Mouse (Mus musculus) macrophage (primary cell): ENCODE measurements around the gene Emsy. TPM values are rescaled to one million over a fixed set of nuclear protein-coding genes. Genes with fewer than 3 reads are reported as not detected.

Source experiments
- H3K27ac ChIP-seq: fragments of 350-480 bp; formaldehyde crosslinking; 2 replicates; pipeline ENCODE4 v1.9.0; 2021
- H3K36me3 ChIP-seq: fragments of 350-480 bp; formaldehyde crosslinking; 2 replicates; pipeline ENCODE4 v1.9.0; 2021; ENCODE audit errors: inconsistent target
- H3K4me3 ChIP-seq: fragments of 350-480 bp; formaldehyde crosslinking; 2 replicates; pipeline ENCODE4 v1.9.0; 2021; ENCODE audit errors: inconsistent target
- H3K79me2 ChIP-seq: fragments of 350-480 bp; formaldehyde crosslinking; 2 replicates; pipeline ENCODE4 v1.9.0; 2021; ENCODE audit errors: inconsistent target
- WGBS: methylation state at CpG from one replicate; pipeline ENCODE4 v1.1.7; 2026; ENCODE audit warnings: inconsistent platforms; ENCODE audit not compliant: missing documents; 5-methylcytosine and 5-hydroxymethylcytosine counted together
- polyA plus RNA-seq: library from polyadenylated mRNA; stranded (reverse); fragments of 250-400 nt; gene quantifications from 3 replicates; pipeline ENCODE4 v1.2.4, GENCODE M21; 2018; ENCODE audit warnings: inconsistent platforms
- total RNA-seq, 78 experiments: library from RNA; depleted of rRNA; stranded (reverse); fragments of 250-400 nt; gene quantifications; 1 replicate in 9 of 78; 2 replicates in 24 of 78; 3 replicates in 43 of 78; 4 replicates in 2 of 78; pipeline ENCODE4 v1.2.4; 2018; ENCODE audit warnings: inconsistent platforms in 56 of 78

The Emsy gene
- 100 to 1,000 TPM in 10 of 26 experiments, 10 to 100 TPM in 16; 18.3 to 144 (median 88.4) TPM for total RNA-seq (2018; cell fraction: chromatin; rRNA removed)
- 10 to 100 TPM in 22 of 26 experiments, 1 to 10 TPM in 4; 4.3 to 22.1 (median 15.1) TPM for total RNA-seq (2018; cell fraction: cytosol; rRNA removed)
- total RNA-seq (2018; cell fraction: nucleus; rRNA removed), result 100 to 1,000 TPM in 1 of 26 experiments, 10 to 100 TPM in 25; 11.6 to 110 (median 45.6) TPM
- 10.4 to 23.6 TPM (median 14.0 TPM) in 3 replicates for polyA plus RNA-seq

DNA sequence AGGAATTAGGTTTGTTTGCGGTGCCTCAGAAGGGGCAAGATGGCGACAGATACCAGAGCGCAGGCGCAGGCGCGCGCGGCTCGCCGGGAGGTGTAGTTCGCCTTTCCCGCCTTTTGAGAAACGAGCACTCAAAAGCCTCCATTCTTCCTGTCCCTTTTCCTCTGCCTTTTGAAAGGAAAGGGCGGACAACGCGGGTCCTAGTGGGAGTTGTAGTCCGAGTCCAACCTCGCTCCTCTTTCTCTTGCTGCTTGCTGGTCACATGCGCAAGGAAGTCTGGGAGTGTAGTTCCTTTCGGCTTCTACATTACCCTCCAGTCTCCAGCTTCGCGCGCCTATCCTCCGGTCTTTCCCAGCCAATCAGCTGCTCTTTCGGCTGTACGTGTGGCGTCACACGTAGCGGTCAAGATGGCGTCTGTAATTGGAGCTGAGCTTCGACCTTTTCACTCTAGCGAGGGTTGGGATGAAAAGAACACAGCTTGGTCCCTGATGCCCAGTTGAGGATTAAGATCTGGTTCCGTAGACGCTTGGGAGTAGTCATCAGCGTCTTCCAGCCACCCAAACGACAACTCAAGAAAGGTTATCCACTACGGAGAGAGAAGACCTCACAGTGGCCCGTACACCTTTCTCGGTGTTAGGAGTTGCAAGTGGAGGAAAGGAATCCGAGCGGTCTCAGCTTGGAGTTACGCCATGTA lies at the start of gene Emsy:
TSS of gene Emsy (minus strand) at position 253 of the 691 bp plus-strand sequence.
- peak within 1 kb of the TSS; percentile 81 for H3K27ac ChIP-seq
- peak within 1 kb of the TSS; percentile 90 for H3K4me3 ChIP-seq
- H3K36me3 ChIP-seq, result 0 out of 2 replicates have a peak, but pooled peaks cover 8% of the 10 kb centered on the region
- 0% methylated on average over 42 of the region's 42 CpGs for WGBS
- peaks cover 54% of the 10 kb centered on the region for H3K79me2 ChIP-seq

DNA sequence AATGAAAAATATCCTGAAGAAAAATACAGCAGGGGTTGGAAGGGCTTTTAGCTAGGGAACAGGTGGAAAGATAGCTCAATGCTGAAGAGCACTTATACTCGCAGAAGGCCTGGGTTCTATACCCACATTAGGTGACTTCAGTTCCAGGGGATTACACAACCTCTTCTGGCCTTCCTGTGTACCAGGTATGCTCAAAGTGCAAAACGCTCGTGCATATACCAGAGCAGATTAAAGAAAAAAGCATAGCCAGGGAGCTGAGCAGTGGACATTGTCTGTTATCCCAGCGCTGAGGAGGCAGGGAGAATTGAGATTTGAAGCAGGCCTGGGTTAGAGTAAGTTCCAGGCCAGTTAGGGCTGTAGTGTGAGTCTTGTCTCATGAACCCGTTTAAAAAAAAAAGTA lies 47.7 kb upstream of the Emsy start:
- Histone ChIP-seq H3K36me3 (no peaks in the 10 kb centered on the region; the same call in 1 of the 2 replicates), H3K79me2 (peaks cover 57% of the 10 kb centered on the region), H3K4me3 (peak overlapping the region; percentile 64), H3K27ac (no peak overlapping the region)
- 29% methylated on average over 5 of the region's 5 CpGs for whole genome bisulfite sequencing

DNA sequence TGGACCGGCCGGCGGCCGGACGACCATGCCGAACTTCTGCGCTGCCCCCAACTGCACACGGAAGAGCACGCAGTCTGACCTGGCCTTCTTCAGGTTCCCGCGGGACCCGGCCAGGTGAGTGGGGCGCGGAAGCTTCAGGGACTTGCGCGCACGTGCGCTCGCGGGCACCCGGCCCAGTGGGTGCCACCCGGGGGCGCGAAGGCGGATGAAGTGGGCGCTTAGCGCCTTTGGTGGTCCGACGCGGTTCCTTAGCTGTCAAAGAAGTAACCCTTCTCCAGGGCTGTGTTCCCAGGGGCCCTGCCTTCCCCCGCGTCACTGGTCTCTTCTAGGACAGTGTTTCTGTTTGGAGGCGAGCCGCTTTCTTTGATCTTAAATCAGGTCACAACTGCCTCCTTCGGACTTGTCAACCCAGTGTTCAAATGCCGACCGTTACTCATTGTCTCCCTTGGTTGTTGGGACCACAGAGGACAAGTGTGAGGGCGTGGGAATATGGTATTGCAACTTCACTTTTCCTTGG lies 46.8 kb upstream of the Emsy start:
- 0% methylated on average over 38 of the region's 38 CpGs for WGBS
- H3K79me2 ChIP-seq, result peaks cover 50% of the 10 kb centered on the region
- H3K36me3 ChIP-seq, result no peaks in the 10 kb centered on the region
- peak overlapping the region; percentile 64 for H3K4me3 ChIP-seq
- no peak overlapping the region for H3K27ac ChIP-seq

DNA sequence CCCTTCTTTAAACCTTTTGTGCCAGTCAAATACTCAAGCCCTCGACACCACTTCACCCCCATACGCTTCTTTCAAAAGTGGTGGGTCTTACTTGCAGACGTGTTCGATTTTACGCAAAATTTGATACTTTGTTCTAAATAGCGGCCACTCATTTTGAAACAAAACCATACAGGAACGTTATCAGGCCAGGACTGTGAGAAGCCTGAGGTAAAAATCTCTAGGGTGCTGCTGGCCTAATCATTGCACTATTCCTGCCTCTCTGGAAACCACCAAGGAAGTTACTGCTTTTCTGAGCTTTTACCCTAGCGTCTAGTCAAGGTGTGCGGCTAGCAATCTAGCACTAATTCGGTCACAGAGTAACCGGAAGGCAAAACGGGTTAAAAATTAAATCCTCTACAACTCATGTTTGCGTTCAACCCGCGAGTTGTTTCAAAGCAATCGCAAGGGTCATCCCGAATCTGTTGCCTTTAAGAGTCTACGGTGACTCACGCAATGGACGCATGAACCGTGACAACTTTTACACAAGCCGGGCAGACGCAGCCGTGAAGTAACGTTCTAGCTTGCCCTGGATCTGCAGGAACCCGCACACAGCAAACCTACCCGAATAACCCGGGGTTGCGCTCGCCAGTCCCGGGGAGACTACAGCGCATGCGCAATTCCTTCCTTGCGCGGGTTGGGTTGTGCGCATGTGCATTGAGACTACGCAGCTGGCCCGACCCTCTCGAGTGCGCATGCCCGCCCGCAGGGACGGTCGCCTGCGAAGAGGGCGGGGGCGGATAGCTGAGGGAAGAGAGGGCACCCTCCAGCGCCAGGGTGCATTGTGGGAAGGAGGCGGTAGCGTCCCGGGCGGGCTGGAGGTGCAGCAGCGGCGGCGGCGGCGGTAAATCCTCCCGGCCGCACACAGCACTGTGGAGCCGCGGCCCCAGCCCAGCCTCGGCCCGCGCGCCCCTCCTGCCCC lies 46.0 kb upstream of the Emsy start, which contains the start of gene Thap12:
TSS of gene Thap12 (plus strand) at position 821 of the 958 bp plus-strand sequence.
- Histone ChIP-seq H3K27ac (peak within 1 kb of the TSS; percentile 56), H3K79me2 (peaks cover 42% of the 10 kb centered on the region), H3K36me3 (no peaks in the 10 kb centered on the region), H3K4me3 (peak within 1 kb of the TSS; percentile 78)
- under 1% methylated on average over 65 of the region's 65 CpGs for WGBS

DNA sequence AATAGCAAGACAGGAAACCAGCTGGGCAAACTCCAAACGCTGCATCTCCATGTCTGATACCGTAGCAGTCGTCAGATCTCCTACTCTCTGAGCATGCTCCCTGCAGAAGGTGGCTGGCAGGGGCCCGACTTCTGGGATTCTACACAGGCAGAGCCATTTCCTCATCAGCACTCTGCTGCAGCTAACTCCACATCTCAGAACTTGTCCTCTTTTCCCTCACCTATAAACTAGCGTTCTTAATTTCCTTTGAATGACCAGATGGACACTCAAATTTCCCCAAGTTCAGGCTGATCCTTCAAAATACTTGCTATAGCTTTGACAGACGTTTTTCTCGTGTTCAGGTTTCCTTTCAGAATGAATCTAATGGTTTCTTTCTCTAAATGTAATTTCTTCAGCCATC lies 45.2 kb upstream of the Emsy start:
- WGBS, result 5% methylated on average over 7 of the region's 7 CpGs
- Histone ChIP-seq H3K4me3 (peak overlapping the region; percentile 78), H3K79me2 (peaks cover 34% of the 10 kb centered on the region), H3K36me3 (no peaks in the 10 kb centered on the region), H3K27ac (peak overlapping the region; percentile 56)

DNA sequence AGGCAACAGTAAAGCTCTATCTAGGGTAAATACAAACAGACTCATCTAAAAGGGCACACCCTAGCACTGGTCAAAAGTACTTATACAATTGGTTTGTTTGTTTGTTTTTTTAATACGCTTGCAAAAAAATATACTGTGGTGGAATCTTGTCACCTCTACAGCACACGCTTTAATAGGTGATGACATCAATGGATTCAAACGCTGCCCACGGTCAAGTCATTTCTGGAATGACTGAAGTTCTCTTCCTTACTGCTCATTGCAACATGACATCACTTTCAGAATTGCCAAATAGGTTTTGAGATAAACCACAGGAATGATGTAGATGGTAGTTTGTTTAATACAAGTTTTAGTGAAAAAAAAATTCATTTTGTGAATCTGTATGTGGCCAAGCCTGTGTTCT lies 42.0 kb upstream of the Emsy start:
- no peak overlapping the region for H3K27ac ChIP-seq
- WGBS, result 68% methylated on average over 4 of the region's 4 CpGs
- H3K79me2 ChIP-seq, result peaks cover 2% of the 10 kb centered on the region

DNA sequence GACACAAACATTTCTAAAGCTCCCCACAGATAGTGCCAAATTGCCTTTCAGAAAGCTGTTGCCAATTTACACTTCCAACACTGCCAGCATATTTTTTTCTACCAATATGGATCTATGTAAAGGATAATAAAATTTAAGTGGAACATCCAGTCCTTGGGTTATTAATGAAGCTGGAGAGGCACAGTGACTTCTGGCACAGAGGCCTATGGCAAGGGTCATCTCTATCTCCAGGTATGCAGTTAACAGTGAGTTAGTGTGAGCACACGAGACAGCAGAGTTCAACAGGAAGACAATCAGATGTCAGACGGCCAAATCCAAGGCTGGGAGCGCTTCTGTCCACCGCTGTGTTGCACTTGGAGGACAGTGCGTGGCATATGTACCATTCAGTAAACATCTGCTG lies 41.5 kb upstream of the Emsy start:
- no peaks in the 10 kb centered on the region for H3K79me2 ChIP-seq
- H3K36me3 ChIP-seq, result no peaks in the 10 kb centered on the region
- no peak overlapping the region for H3K27ac ChIP-seq
- H3K4me3 ChIP-seq, result no peak overlapping the region
- WGBS, result 92% methylated on average over 5 of the region's 5 CpGs

More for the DNA sequence above, 42.0 kb upstream of the Emsy start:
- Histone ChIP-seq H3K4me3 (no peak overlapping the region), H3K36me3 (no peaks in the 10 kb centered on the region)

DNA sequence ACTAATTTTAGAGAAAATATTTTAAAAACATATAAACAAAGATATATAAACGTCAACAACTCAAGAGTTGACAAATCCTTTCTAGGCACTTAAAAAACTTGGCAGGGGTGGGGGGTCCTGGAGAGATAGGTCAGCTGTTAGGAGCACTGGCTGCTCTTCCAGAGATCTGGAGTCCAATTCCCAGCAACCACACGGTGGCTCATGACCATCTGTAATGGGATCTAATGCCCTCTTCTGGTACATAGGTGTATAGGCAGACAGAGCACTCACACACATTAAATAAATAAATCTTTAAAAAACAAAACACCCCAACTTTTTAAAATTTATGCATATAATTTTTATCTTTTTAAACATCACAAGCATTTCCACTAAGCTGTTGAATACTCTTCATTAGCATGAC lies 40.9 kb upstream of the Emsy start:
- Histone ChIP-seq H3K36me3 (no peaks in the 10 kb centered on the region), H3K4me3 (no peak overlapping the region), H3K79me2 (no peaks in the 10 kb centered on the region), H3K27ac (no peak overlapping the region)
- 30% methylated on average over 2 of the region's 2 CpGs for WGBS

DNA sequence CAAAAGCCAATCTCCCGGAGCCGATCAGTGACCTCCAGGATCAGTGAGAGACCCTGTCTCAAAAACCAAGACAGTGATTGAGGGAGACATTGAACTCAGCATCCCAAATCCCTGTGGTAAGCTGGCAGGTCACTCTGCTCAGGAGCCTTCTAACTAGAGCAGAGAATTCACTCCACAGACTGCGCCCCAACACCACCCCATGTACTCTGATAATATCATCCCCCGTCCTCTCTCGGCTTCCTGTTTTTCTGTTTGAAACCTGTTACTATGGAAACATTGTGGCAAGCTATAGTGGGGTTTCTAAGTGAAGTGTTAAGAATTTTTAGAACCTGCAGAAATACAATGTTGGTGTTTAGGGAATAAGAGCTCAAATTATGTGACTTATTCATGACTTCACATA lies 37.5 kb upstream of the Emsy start:
- Histone ChIP-seq H3K36me3 (no peaks in the 10 kb centered on the region), H3K79me2 (no peaks in the 10 kb centered on the region), H3K4me3 (no peak overlapping the region), H3K27ac (no peak overlapping the region)
- 17% methylated on average over 5 of the region's 5 CpGs for WGBS

DNA sequence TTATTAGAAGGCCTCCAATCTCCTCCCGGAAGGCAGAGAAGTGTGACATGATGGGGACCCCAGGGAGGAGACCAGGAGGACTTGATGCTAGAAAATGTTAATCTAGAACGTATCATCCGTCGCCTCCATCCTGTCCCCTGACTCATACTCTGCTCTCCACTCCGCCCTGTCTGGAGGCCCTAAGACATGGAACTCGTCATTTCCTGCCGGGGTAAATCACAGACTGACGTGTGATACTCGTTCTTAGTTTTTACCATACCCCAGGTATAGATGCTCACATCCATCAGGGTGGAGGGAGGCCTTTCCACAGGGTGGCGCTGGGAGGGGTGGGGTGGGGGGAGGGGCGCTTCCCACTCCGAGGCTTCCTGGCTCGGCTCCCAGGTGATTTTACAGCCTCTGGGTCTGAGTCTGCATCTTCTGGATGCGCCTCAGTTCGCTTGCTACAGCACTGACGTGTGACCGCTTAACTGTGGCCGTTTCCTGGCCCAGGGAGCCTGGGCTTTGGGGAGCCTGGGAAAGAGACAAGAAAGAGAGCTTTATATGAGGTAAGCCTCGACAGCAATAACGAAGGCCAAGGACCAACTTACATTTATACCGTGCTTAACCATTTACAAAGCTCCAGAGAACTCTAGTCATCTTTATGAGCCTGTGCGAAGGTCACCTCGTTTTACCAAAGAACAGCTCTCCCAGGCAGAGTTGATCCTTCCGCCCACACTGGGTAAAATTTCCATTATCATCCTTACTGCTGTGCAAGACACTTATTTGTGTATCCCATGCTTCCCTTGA lies 36.4 kb upstream of the Emsy start:
- 83% methylated on average over 21 of the region's 24 CpGs for WGBS
- Histone ChIP-seq H3K27ac (no peak overlapping the region), H3K4me3 (no peak overlapping the region), H3K79me2 (no peaks in the 10 kb centered on the region), H3K36me3 (no peaks in the 10 kb centered on the region)

DNA sequence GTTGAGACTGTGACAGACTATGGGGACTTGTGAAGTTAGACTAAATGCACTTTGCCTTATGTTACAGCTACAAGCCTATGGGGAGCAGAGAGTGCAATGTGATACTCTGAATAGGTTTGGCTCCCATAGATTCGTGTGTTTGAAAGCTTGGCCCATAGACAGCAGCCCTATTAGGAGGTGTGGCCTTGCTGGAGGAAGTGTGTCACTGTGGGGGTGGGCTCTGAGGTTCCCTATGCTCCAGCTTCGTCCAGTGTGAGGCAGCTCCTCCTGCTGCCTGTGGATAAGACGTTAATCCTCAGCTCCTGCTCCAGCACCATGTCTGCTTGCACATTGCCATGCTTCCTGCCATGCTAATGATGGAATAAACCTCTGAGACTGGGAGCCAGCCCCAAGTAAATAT lies 34.2 kb upstream of the Emsy start:
- no peak overlapping the region for H3K27ac ChIP-seq
- H3K4me3 ChIP-seq, result no peak overlapping the region
- H3K79me2 ChIP-seq, result no peaks in the 10 kb centered on the region
- no peaks in the 10 kb centered on the region for H3K36me3 ChIP-seq
- 24% methylated on average over 3 of the region's 3 CpGs for WGBS

DNA sequence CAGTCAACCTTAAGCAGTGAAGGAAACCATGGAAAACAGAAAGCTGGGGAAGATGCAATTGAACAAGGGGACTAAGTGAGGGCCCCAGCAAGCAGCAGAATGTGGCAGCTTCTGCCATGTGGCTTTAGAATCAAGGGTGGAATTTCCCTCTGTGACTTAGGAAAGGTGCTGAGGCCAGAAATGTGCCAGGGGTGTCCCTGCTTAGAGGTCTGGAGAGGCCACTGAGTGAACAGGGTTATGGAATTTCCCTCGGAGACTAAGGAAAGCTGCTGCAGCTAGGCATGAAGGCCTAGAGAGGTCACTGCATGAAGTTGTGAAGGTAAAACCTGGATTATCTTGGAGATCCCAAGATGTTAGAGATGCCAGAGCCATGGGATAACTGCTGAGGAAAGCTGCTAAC lies 33.5 kb upstream of the Emsy start:
- Histone ChIP-seq H3K27ac (no peak overlapping the region), H3K4me3 (no peak overlapping the region), H3K36me3 (no peaks in the 10 kb centered on the region), H3K79me2 (no peaks in the 10 kb centered on the region)
- WGBS, result 100% methylated on average over 1 of the region's 1 CpGs

DNA sequence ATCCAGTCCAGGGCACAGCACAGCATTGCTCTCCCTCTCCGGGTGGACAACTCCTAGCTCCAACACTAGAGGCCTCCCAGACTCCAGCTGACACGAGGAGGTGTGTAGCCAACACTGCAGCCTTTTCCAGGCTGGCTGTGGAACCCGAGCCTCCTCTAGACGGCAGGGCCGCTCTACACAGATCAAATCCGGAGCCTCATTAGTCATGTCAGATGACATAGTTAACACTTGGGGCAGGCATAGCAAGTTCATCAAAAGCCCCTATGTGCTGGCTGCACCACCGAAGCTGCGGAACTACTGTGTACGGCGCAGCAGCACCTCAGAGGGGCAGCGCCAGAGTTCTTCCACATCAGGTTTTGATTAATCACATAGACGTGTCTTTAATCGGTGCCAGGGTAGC lies 29.3 kb upstream of the Emsy start:
- WGBS, result 81% methylated on average over 13 of the region's 13 CpGs
- H3K27ac ChIP-seq, result no peak overlapping the region
- no peaks in the 10 kb centered on the region for H3K79me2 ChIP-seq
- no peak overlapping the region for H3K4me3 ChIP-seq
- H3K36me3 ChIP-seq, result no peaks in the 10 kb centered on the region

DNA sequence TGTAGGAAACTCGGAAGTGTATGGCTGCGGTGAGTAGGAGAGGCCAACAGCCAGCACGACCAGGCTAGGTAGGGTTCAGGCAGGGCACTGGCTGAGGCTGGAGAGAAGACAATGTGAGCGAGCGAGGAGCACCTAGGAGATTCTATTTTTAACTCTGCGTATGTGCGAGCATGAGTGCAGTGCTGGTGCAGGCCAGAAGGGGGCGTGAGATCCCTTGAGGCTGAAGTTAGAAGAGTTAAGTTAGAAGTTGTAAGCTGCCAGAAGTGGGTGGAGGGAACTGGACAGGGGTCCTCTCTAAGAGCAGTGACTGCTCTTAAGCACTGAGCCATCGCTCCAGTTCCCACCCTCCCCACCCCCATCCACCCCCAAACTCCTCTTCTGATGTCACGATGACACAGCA lies 26.2 kb upstream of the Emsy start:
- no peaks in the 10 kb centered on the region for H3K36me3 ChIP-seq
- H3K27ac ChIP-seq, result no peak overlapping the region
- H3K4me3 ChIP-seq, result no peak overlapping the region
- WGBS, result 89% methylated on average over 10 of the region's 10 CpGs
- no peaks in the 10 kb centered on the region for H3K79me2 ChIP-seq
